Mouse (Mus musculus) liver, adult (tissue): ENCODE measurements at regions not wholly inside any gene's neighbourhood (a gene's known extent, or its start where the extent isn't known, plus 50 kb on each side); places are given as distances from the start of the nearest gene placed in this dataset.

ENCODE experiments used
- GATA4 ChIP-seq: IDR thresholded peaks from 2 replicates; pipeline ENCODE4 v1.6.1; 2014; ENCODE audit warnings: mild to moderate bottlenecking, low read length; ENCODE audit not compliant: insufficient replicate concordance

- TF ChIP-seq GATA4 = no peak
Observed at GRCm38 (mm10) chr3:15090124-15090523, 204.1 kb downstream of the Car2 start.

GRCm38 (mm10) chr3:15098206-15098817 lies 212.2 kb downstream of the Car2 start:
- TF ChIP-seq GATA4 = no peak

- no peak for TF ChIP-seq GATA4
Observed at GRCm38 (mm10) chr3:15098981-15099380, 212.9 kb downstream of the Car2 start.

GRCm38 (mm10) chr3:15105627-15106026 lies 219.6 kb downstream of the Car2 start:
- TF ChIP-seq GATA4 = no peak

GRCm38 (mm10) chr3:15106281-15106680 lies 220.2 kb downstream of the Car2 start:
- TF ChIP-seq GATA4 = no peak

- no peak for TF ChIP-seq GATA4
Observed at GRCm38 (mm10) chr3:15107301-15107700, 221.2 kb downstream of the Car2 start.

- no peak for TF ChIP-seq GATA4
Observed at GRCm38 (mm10) chr3:15108239-15108934, 222.3 kb downstream of the Car2 start.

GRCm38 (mm10) chr3:15110037-15110748 lies 221.9 kb downstream of the Gm9733 start:
- TF ChIP-seq GATA4 = no peak

GRCm38 (mm10) chr3:15112177-15112838 lies 219.8 kb downstream of the Gm9733 start:
- no peak for TF ChIP-seq GATA4

GRCm38 (mm10) chr3:15118634-15119356 lies 213.3 kb downstream of the Gm9733 start:
- TF ChIP-seq GATA4 = no peak

- TF ChIP-seq GATA4 = no peak
Observed at GRCm38 (mm10) chr3:15126736-15127135, 205.4 kb downstream of the Gm9733 start.

GRCm38 (mm10) chr3:15128370-15128769 lies 203.7 kb downstream of the Gm9733 start:
- TF ChIP-seq GATA4 = no peak

- no peak for TF ChIP-seq GATA4
Observed at GRCm38 (mm10) chr3:15128960-15129359, 203.1 kb downstream of the Gm9733 start.

GRCm38 (mm10) chr3:15129729-15130369 lies 202.3 kb downstream of the Gm9733 start:
- no peak for TF ChIP-seq GATA4

GRCm38 (mm10) chr3:15132136-15132535 lies 200.0 kb downstream of the Gm9733 start:
- no peak for TF ChIP-seq GATA4

GRCm38 (mm10) chr3:15139550-15139949 lies 192.6 kb downstream of the Gm9733 start:
- no peak for TF ChIP-seq GATA4
